Mouse (Mus musculus) left cerebral cortex, adult 8-10 months (tissue): ENCODE results near the gene Sde2. TPM values are rescaled to one million over a fixed set of nuclear protein-coding genes. Genes with fewer than 3 reads are reported as not detected.
"Not testable (repeated sequence)": the region's sequence is repeated elsewhere in the genome, so short reads cannot be mapped to it uniquely, and the experiment has no call there.

ENCODE experiments used
- DNase-seq, 2 experiments: peaks; one replicate each; pipeline ENCODE4 v3.0.0; 2022; ENCODE audit warnings: low spot score in 2 of 2
- total RNA-seq, 4 experiments: library from RNA; stranded (reverse); gene quantifications; 2 replicates each; pipeline ENCODE4 v1.2.4; 2022

Sde2 gene
- total RNA-seq, 4 experiments from 2014 or later: 18.7 to 23.4 (median 21.9) TPM

- DNase-seq: no peak
These were observed 30.8 kb downstream of the Sde2 start for GRCm38 (mm10) chr1:180881768-180882167.

GRCm38 (mm10) chr1:180883731-180884130 is 32.8 kb downstream of the Sde2 start:
- DNase-seq: no peak

- DNase-seq: no peak
These were observed 33.6 kb downstream of the Sde2 start for GRCm38 (mm10) chr1:180884484-180884883.

GRCm38 (mm10) chr1:180888556-180889042 is 37.7 kb downstream of the Sde2 start:
- no peak for DNase-seq

GRCm38 (mm10) chr1:180889172-180889571 is 38.2 kb downstream of the Sde2 start:
- no peak for DNase-seq

GRCm38 (mm10) chr1:180889841-180890240 is 38.9 kb downstream of the Sde2 start:
- DNase-seq: no peak

GRCm38 (mm10) chr1:180892808-180893207 is 41.9 kb downstream of the Sde2 start, which contains the start of gene Lefty2:
Gene Lefty2 (plus strand): TSS chr1:180893108.
- no peak for DNase-seq

- not testable (repeated sequence) for DNase-seq
These were observed 43.4 kb downstream of the Sde2 start for GRCm38 (mm10) chr1:180894088-180894987.

- DNase-seq: no peak
These were observed 50.2 kb downstream of the Sde2 start for GRCm38 (mm10) chr1:180901107-180901506.

GRCm38 (mm10) chr1:180902915-180903314 is 52.0 kb downstream of the Sde2 start:
- no peak for DNase-seq

GRCm38 (mm10) chr1:180903666-180904038 is 52.7 kb downstream of the Sde2 start:
- no peak for DNase-seq

GRCm38 (mm10) chr1:180904039-180904814 is 53.3 kb downstream of the Sde2 start, which contains the start of gene Pycr2:
Gene Pycr2 (plus strand): TSS chr1:180904293.
- DNase-seq: peak; percentile 85 to 90

- DNase-seq: no peak
These were observed 53.8 kb downstream of the Sde2 start for GRCm38 (mm10) chr1:180904815-180905080.

- no peak for DNase-seq
These were observed 54.4 kb downstream of the Sde2 start for GRCm38 (mm10) chr1:180905307-180905706.

- DNase-seq: no peak
These were observed 54.9 kb downstream of the Sde2 start for GRCm38 (mm10) chr1:180905876-180906275.

GRCm38 (mm10) chr1:180906461-180907147 is 55.7 kb downstream of the Sde2 start:
- no peak for DNase-seq

GRCm38 (mm10) chr1:180911138-180911537 is 60.2 kb downstream of the Sde2 start:
- DNase-seq: no peak

- DNase-seq: no peak
These were observed 60.8 kb downstream of the Sde2 start for GRCm38 (mm10) chr1:180911653-180912287.

- DNase-seq: no peak
These were observed 61.9 kb downstream of the Sde2 start for GRCm38 (mm10) chr1:180912792-180913191.

GRCm38 (mm10) chr1:180913797-180914196 is 62.9 kb downstream of the Sde2 start:
- DNase-seq: no peak

- DNase-seq: no peak
These were observed 65.5 kb downstream of the Sde2 start for GRCm38 (mm10) chr1:180916425-180916824.
